Mouse (Mus musculus) retina, postnatal 1 day (tissue): ENCODE results near the gene Bhlhb9.

Experiments
- DNase-seq: peaks from one replicate; pipeline ENCODE4 v3.0.0-alpha.2; 2012

The Bhlhb9 gene

GRCm38 (mm10) chrX:135916580-135916979 is 119.2 kb downstream of the Bhlhb9 start:
- no peak for DNase-seq

- no peak for DNase-seq
These were observed 119.7 kb downstream of the Bhlhb9 start for GRCm38 (mm10) chrX:135917116-135917515.

- DNase-seq: no peak
These were observed 124.8 kb downstream of the Bhlhb9 start for GRCm38 (mm10) chrX:135922162-135922561.

GRCm38 (mm10) chrX:135925911-135926310 is 128.5 kb downstream of the Bhlhb9 start:
- no peak for DNase-seq

- DNase-seq: no peak
These were observed 131.2 kb downstream of the Bhlhb9 start for GRCm38 (mm10) chrX:135928588-135928987.

GRCm38 (mm10) chrX:135936452-135936851 is 139.1 kb downstream of the Bhlhb9 start:
- no peak for DNase-seq
